Mouse (Mus musculus) neural tube, embryonic 11.5 days (tissue): ENCODE results near the gene Tgfbi. TPM values are rescaled to one million over a fixed set of nuclear protein-coding genes. Genes with fewer than 3 reads are reported as not detected.

Experiments used
- ATAC-seq: fragments of 200-750 bp; cut with Nextera tagmentation; 2 replicates; pipeline ENCODE4 v1.8.0; 2017; ENCODE audit warnings: moderate number of reproducible peaks, mild to moderate bottlenecking, moderate TSS enrichment, moderate library complexity; ENCODE audit not compliant: insufficient read depth, low FRiP score, low TSS enrichment
- DNase-seq: peaks from one replicate; pipeline ENCODE4 v3.0.0-alpha.2; 2015; ENCODE audit warnings: low spot score
- H3K27ac ChIP-seq: fragments of 300-500 bp; sonication (generic); 2 replicates; pipeline ENCODE4 v1.5.1; 2014; ENCODE audit warnings: low read depth, mild to moderate bottlenecking, low read length
- H3K27me3 ChIP-seq: fragments of 300-500 bp; sonication (generic); 2 replicates; pipeline ENCODE4 v1.6.1; 2014; ENCODE audit warnings: mild to moderate bottlenecking, low read length, mixed read lengths; ENCODE audit not compliant: control insufficient read depth, insufficient read depth
- H3K36me3 ChIP-seq: fragments of 300-500 bp; sonication (generic); 2 replicates; pipeline ENCODE4 v1.6.1; 2014; ENCODE audit warnings: mild to moderate bottlenecking, low read length, moderate library complexity, mixed read lengths; ENCODE audit not compliant: control insufficient read depth, insufficient read depth
- H3K4me1 ChIP-seq: fragments of 300-500 bp; sonication (generic); 2 replicates; pipeline ENCODE4 v1.6.1; 2014; ENCODE audit warnings: low read length, mixed read lengths; ENCODE audit not compliant: control insufficient read depth, insufficient read depth
- H3K4me2 ChIP-seq: fragments of 300-500 bp; sonication (generic); 2 replicates; pipeline ENCODE4 v1.6.1; 2014; ENCODE audit warnings: low read depth, mild to moderate bottlenecking, moderate library complexity
- H3K4me3 ChIP-seq: fragments of 300-500 bp; sonication (generic); 2 replicates; pipeline ENCODE4 v1.5.1; 2014; ENCODE audit warnings: low read depth, low read length
- H3K9ac ChIP-seq: fragments of 300-500 bp; sonication (generic); 2 replicates; pipeline ENCODE4 v1.6.1; 2014; ENCODE audit warnings: mild to moderate bottlenecking, low read length
- H3K9me3 ChIP-seq: fragments of 300-500 bp; sonication (generic); 2 replicates; pipeline ENCODE4 v1.6.1; 2016; ENCODE audit warnings: low read length; ENCODE audit not compliant: control insufficient read depth
- WGBS: fragments of 180-500 bp; shearing (Covaris S2); extraction: QIAGEN DNeasy Blood & Tissue Kit; methylation state at CpG from one replicate; pipeline ENCODE4 v1.1.7; 2014; 5-methylcytosine and 5-hydroxymethylcytosine counted together
- polyA plus RNA-seq: library from polyadenylated mRNA; unstranded; fragments of >200 nt; fragmentation: Nextera tagmentation; extraction: Ambion mirVana; gene quantifications from 2 replicates; pipeline ENCODE4 v1.2.1, GENCODE M21; 2014

Tgfbi gene
- polyA plus RNA-seq, 1 experiment from 2014 or later, result 50.6 TPM

DNA sequence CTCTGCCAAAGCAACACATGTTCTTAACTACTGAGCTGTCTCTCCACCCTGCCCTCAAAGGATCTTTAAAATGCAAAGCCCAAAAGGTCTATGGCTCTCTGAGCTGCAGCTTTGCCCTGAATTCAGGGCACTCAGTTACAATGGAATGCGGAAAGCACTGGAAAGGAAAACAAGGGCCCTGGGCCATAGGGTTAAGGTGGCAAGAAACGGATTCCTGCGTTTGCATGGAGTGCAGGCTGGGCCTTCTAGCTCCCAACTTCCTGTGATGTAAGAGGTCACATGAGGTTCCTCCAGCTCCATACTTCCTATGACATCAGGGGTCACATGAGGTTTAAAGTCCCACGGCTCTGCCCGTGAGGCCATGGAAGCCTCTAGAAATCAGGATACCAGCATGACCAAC, 44.9 kb downstream of the Tgfbi start:
- H3K27me3 ChIP-seq, result no peaks in the 10 kb centered on the region
- WGBS, result 88% methylated on average over 5 of the region's 5 CpGs
- ATAC-seq (no peak), DNase-seq (no peak)
- no peak overlapping the region for H3K9ac ChIP-seq
- H3K9me3 ChIP-seq, result no peaks in the 10 kb centered on the region
- H3K36me3 ChIP-seq, result no peaks in the 10 kb centered on the region
- no peaks in the 10 kb centered on the region for H3K4me1 ChIP-seq
- no peak overlapping the region for H3K4me2 ChIP-seq
- H3K27ac ChIP-seq, result no peak overlapping the region
- no peak overlapping the region for H3K4me3 ChIP-seq

DNA sequence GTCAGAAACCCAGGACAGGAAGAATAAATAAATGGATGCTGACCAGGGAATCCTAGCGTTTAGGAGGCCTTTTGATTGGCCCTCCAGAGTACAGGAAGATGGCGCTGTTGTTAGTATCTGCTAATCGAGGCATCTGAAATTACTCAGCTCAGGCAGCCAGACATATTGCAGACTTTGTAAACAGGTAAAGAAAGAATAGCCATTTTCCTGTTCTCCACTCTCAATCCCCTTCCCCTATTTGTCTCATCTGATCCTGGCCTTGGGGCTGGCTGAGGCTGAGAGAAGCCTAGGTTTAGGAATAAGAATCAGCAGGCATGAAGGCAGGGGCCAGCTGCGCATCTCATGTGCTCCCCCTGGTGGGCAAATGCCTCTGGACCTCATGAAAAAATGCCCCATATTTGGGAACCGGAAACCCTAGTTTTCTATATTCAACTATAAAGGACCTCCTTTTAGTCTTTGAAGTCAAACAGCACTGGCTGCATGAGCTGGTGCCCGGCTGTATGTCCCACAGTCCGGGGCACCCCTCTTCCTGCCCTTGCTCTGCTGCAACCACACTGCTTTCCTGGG, 48.7 kb downstream of the Tgfbi start:
- no peak overlapping the region for H3K9ac ChIP-seq
- no peak overlapping the region for H3K4me3 ChIP-seq
- no peak overlapping the region for H3K4me2 ChIP-seq
- peak; percentile 80 for DNase-seq
- ATAC-seq, result no peak
- 36% methylated on average over 7 of the region's 7 CpGs for WGBS
- H3K4me1 ChIP-seq, result no peaks in the 10 kb centered on the region
- no peaks in the 10 kb centered on the region for H3K9me3 ChIP-seq
- no peaks in the 10 kb centered on the region for H3K36me3 ChIP-seq
- H3K27me3 ChIP-seq, result no peaks in the 10 kb centered on the region
- no peak overlapping the region for H3K27ac ChIP-seq

DNA sequence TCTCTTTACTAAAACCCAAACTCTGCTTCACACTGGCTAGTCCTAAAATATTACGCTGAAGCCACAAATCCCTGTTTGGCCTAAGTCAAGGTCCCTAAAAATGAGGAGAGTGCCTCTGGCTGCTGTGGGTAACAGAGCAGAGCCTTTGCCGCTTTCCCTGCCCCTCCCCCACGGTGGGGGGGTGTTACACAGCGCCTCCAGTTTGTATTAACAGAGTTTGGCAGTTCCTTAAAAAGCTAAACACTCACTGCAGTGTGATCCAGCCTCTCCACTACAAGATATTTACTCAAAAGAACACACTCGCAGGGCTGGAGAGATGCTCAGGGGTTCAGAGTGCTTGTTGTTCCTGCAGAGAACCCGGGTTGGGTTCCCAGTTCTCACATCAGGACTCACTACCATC, 49.6 kb downstream of the Tgfbi start:
- Histone ChIP-seq H3K27ac (no peak overlapping the region), H3K36me3 (no peaks in the 10 kb centered on the region), H3K4me2 (no peak overlapping the region), H3K27me3 (no peaks in the 10 kb centered on the region), H3K4me1 (no peaks in the 10 kb centered on the region), H3K4me3 (no peak overlapping the region), H3K9ac (no peak overlapping the region), H3K9me3 (no peaks in the 10 kb centered on the region)
- no peak for ATAC-seq
- WGBS, result 73% methylated on average over 6 of the region's 6 CpGs
- DNase-seq, result no peak

DNA sequence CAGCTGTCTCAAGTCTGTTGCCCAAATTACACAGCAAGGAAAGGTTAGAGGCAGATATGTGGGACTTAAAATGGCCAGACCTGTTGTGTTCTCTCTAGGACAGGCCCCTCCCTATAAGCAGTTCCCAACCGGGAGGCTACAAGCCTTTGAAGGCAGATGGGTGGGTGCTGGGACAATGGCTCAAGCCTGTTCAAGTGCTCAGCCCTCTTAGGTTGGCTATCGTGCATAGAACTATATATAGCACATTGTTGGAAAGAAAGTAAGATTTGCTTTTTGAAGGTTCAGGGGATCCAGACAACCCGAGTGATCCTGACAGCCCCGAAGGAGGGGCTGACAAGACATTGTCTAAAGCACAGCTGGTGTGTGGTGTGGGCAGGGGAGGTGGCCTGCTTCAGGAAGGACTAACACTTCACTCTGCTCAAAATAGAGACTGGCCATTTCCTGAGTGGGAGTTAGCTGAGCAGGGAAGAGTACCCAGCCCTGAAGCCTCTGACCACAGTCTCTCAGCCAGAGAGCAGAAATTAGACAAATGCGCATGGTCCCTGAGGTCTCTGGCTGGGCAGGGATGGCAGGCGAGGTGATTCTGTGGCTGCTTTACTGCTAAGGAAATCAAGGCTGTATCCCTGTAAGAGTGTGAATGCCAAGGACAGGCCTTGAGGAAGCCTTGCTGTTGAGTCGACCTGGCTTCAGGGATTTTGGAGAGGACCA, 52.7 kb downstream of the Tgfbi start:
- Histone ChIP-seq H3K4me3 (no peak overlapping the region), H3K27ac (no peak overlapping the region), H3K9ac (no peak overlapping the region), H3K27me3 (no peaks in the 10 kb centered on the region), H3K4me1 (0 out of 2 replicates have a peak, but pooled peaks cover 3% of the 10 kb centered on the region), H3K36me3 (no peaks in the 10 kb centered on the region), H3K4me2 (no peak overlapping the region), H3K9me3 (no peaks in the 10 kb centered on the region)
- ATAC-seq (no peak), DNase-seq (no peak)
- 65% methylated on average over 7 of the region's 7 CpGs for WGBS

DNA sequence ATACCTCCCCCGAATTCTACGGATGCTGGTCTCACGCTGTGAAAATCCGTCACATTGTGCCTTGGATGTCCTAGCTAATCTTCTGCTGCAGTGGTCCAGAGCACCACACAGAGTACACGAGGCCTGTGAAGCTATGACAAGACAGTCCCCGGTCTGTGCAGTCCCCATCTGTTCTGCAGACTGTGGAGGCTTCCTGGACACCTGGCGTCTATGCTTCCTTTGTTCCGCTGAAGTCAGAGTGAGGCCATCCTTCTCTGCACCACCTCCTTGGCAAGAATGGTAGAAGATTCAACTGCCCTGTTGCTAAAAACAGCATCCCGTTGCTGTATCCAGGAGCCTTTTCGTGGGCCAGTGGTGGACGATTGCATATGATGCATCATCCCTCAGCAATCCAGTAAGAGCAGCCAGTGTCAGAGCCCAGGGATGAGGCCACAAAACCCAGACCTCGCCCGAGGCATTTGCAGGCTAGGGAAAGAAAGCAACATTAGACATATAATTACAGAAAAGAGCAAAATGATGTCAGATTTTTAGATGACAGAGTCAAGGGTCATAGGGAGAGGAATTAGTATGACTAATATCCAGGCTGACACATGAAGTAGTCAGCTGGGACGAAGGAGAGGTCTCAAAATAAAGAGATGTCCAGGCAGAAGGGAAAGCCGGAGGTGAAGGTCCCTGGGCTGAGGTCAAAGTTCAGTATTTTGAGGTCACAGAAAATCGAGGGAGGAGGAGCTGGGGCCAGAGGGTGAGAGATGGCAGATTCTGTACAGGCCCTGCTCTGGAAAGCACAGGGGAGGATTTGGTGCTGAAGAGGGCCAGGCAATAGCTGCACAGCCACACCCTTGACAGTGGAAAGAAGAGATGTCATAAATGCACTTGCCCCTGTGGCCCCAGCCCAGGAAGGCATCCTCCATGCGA, 55.2 kb downstream of the Tgfbi start:
- ATAC-seq (no peak), DNase-seq (no peak)
- H3K9ac ChIP-seq, result no peak overlapping the region
- WGBS, result 66% methylated on average over 17 of the region's 17 CpGs
- 0 out of 2 replicates have a peak, but pooled peaks cover 3% of the 10 kb centered on the region for H3K4me1 ChIP-seq
- no peak overlapping the region for H3K27ac ChIP-seq
- H3K27me3 ChIP-seq, result no peaks in the 10 kb centered on the region
- H3K9me3 ChIP-seq, result no peaks in the 10 kb centered on the region
- no peak overlapping the region for H3K4me3 ChIP-seq
- no peak overlapping the region for H3K4me2 ChIP-seq
- H3K36me3 ChIP-seq, result no peaks in the 10 kb centered on the region

DNA sequence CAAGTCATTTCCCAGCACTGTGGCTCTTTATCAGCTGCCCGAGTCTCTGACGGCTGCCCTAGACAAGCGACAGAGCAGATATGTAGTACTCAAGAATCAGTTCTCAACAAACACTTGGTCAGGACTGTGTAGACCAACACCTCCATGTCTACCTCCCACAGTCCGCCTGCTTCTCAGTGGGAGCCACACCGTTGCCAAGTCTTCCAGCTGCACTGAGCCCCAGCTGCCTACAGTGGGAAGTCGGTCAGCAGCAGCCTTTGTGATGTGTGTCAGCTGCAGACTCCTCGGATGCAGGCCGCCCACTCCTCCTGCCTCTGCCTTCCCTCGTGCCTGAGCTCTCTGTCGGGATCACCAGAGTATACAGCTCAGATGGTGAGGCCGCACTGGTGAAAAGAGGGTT, 61.9 kb downstream of the Tgfbi start:
- no peaks in the 10 kb centered on the region for H3K36me3 ChIP-seq
- ATAC-seq, result no peak
- WGBS, result 62% methylated on average over 11 of the region's 11 CpGs
- no peaks in the 10 kb centered on the region for H3K4me1 ChIP-seq
- no peak overlapping the region for H3K4me2 ChIP-seq
- H3K27me3 ChIP-seq, result no peaks in the 10 kb centered on the region
- no peak overlapping the region for H3K27ac ChIP-seq
- no peak overlapping the region for H3K9ac ChIP-seq
- no peak overlapping the region for H3K4me3 ChIP-seq
- H3K9me3 ChIP-seq, result no peaks in the 10 kb centered on the region
- no peak for DNase-seq

DNA sequence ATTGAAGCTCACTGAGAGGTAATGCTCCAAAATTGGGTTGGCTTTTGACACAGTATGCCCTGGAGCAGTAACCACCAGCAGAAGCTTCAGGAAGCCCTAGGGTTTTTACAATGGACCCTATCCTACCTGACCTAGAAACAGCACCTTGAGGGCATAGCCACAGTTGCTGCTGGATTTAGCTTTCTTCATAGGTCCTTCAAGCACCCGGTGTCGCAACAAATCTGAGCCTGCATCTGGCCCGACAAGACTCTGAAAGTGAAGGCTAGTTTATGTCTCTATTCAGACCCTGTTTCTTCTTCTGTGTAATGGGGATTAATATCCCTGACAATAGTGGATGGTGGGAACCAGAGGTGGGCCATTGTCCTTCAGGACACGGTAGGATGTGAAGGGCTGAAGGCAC, 68.4 kb downstream of the Tgfbi start:
- Histone ChIP-seq H3K4me3 (no peak overlapping the region), H3K36me3 (no peaks in the 10 kb centered on the region), H3K4me2 (no peak overlapping the region), H3K4me1 (no peaks in the 10 kb centered on the region; the same call in 1 of the 2 replicates), H3K9ac (no peak overlapping the region), H3K27ac (no peak overlapping the region), H3K9me3 (no peaks in the 10 kb centered on the region), H3K27me3 (no peaks in the 10 kb centered on the region)
- 87% methylated on average over 4 of the region's 4 CpGs for WGBS
- no peak for DNase-seq
- no peak for ATAC-seq

DNA sequence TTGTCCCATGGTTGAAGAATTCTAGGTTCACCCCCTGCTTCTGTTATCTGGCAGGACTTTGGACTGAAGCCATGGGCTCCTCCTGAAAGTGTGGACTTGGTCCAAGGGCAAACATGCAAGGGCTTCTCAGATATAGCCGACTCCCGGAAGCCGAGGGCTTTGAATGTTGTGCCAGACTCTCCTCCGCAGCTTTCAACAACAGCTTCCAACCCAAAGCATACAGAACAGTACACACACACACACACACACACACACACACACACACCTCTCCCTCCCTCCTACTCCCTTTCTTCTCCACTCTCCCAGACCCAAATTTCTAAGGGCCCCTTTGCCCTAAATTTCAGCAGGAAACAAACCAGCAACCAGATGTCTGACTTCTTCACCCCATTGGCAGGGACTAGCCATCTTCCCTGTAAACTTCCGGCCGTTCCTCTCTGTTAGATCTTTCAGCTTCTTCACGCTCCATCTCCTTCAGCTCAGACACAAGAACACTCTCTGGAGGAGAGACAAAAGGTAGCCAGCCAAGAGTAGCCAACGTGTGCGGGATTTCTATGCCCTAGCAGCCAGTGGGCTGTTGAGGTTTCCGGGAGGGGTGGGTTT, 69.0 kb downstream of the Tgfbi start:
- Histone ChIP-seq H3K4me3 (no peak overlapping the region), H3K4me1 (no peaks in the 10 kb centered on the region; the same call in 1 of the 2 replicates), H3K27me3 (no peaks in the 10 kb centered on the region), H3K4me2 (no peak overlapping the region), H3K36me3 (no peaks in the 10 kb centered on the region), H3K27ac (no peak overlapping the region), H3K9ac (no peak overlapping the region), H3K9me3 (no peaks in the 10 kb centered on the region)
- WGBS, result 42% methylated on average over 10 of the region's 10 CpGs
- no peak for DNase-seq
- ATAC-seq, result no peak
